Mouse (Mus musculus) kidney, adult 2 months (tissue): ENCODE data around the gene Prmt1.

ENCODE experiments used
- CTCF ChIP-seq: fragments of 200-500 bp; conservative IDR thresholded peaks from 2 replicates; pipeline ENCODE4 v1.5.1; 2011; ENCODE audit warnings: low read depth, mild to moderate bottlenecking, control low read depth, low read length, moderate library complexity, mixed read lengths; ENCODE audit not compliant: insufficient read depth, insufficient read length
- POLR2A ChIP-seq: fragments of 200-500 bp; IDR thresholded peaks from one replicate; pipeline ENCODE4 v1.6.1; 2011; ENCODE audit warnings: low read depth, low read length, control low read depth

DNA sequence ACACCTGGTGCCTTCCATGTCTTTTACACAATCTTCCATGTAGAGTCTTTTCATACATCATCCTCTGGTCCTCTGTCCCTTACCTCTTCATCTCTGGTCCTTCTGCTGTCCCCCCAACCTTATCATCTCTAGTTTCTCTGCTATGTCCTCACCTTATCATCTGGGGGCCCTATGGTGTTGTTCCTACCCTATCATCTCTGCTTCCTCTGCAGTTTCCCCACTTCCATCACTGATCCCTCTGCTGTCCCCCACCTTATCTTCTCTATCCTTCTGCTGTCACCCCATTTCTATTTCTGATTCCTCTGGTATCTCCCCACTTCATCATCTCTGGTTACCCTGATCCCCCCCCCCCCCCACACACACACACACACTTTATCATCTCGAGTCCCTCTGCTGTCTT is 57.8 kb downstream of the Prmt1 start:
- TF ChIP-seq CTCF (no peak), POLR2A (no peak)
